Mouse (Mus musculus): ENCODE data around the gene Git2. TPM values are rescaled to one million over a fixed set of nuclear protein-coding genes. Genes with fewer than 3 reads are reported as not detected.

Git2 gene
- total and polyA plus RNA-seq, 2 experiments from 2014 or later, result 33.8 to 41.8 TPM

GRCm38 (mm10) chr5:114730129-114730528 lies 45.2 kb downstream of the Git2 start:
- DNase-seq (ENCODE audit: low spot score) (no peak), ATAC-seq (ENCODE audit: low FRiP score) (no peak)
- no peak for TF ChIP-seq CTCF (IDR thresholded peaks at IDR 0.05)
- no peak overlapping the region for H3K27ac ChIP-seq (ENCODE audit: low read depth, low read length)
- peaks cover 65% of the 10 kb centered on the region for H3K36me3 ChIP-seq (ENCODE audit: insufficient read depth, low read length)
- no peak overlapping the region for H3K4me3 ChIP-seq (ENCODE audit: low read depth, low read length)
- no peaks in the 10 kb centered on the region for H3K4me1 ChIP-seq (ENCODE audit: insufficient read depth, low read length)
- H3K9ac ChIP-seq (replicated peaks; ENCODE audit: low read length, poor library complexity, severe bottlenecking), result no peak overlapping the region
- 76% methylated on average over 10 of the region's 10 CpGs for WGBS
- H3K27me3 ChIP-seq (ENCODE audit: insufficient read depth, low read length), result no peaks in the 10 kb centered on the region
- no peaks in the 10 kb centered on the region for H3K9me3 ChIP-seq (ENCODE audit: low read length)
- H3K4me2 ChIP-seq (ENCODE audit: low read depth, low read length, poor library complexity, severe bottlenecking), result no peak overlapping the region

- Histone ChIP-seq H3K4me2 (ENCODE audit: low read depth, low read length, poor library complexity, severe bottlenecking) (no peak overlapping the region), H3K9me3 (ENCODE audit: low read length) (0 out of 2 replicates have a peak, but pooled peaks cover 2% of the 10 kb centered on the region), H3K9ac (replicated peaks; ENCODE audit: low read length, poor library complexity, severe bottlenecking) (no peak overlapping the region), H3K4me3 (ENCODE audit: low read depth, low read length) (no peak overlapping the region), H3K4me1 (ENCODE audit: insufficient read depth, low read length) (no peaks in the 10 kb centered on the region), H3K27ac (ENCODE audit: low read depth, low read length) (no peak overlapping the region), H3K27me3 (ENCODE audit: insufficient read depth, low read length) (no peaks in the 10 kb centered on the region), H3K36me3 (ENCODE audit: insufficient read depth, low read length) (peaks cover 55% of the 10 kb centered on the region)
- WGBS, result 83% methylated on average over 10 of the region's 10 CpGs
- ATAC-seq (ENCODE audit: low FRiP score), result no peak
- no peak for DNase-seq (ENCODE audit: low spot score)
- TF ChIP-seq CTCF (IDR thresholded peaks at IDR 0.05), result no peak
These were observed 47.2 kb downstream of the Git2 start for GRCm38 (mm10) chr5:114728160-114728559.

- H3K4me1 ChIP-seq (ENCODE audit: insufficient read depth, low read length), result no peaks in the 10 kb centered on the region
- WGBS, result 95% methylated on average over 13 of the region's 13 CpGs
- H3K4me3 ChIP-seq (ENCODE audit: low read depth, low read length), result no peak overlapping the region
- no peaks in the 10 kb centered on the region for H3K27me3 ChIP-seq (ENCODE audit: insufficient read depth, low read length)
- TF ChIP-seq CTCF (IDR thresholded peaks at IDR 0.05), result no peak
- ATAC-seq (ENCODE audit: low FRiP score) (no peak), DNase-seq (ENCODE audit: low spot score) (no peak)
- H3K36me3 ChIP-seq (ENCODE audit: insufficient read depth, low read length), result peaks cover 52% of the 10 kb centered on the region
- no peak overlapping the region for H3K27ac ChIP-seq (ENCODE audit: low read depth, low read length)
- H3K4me2 ChIP-seq (ENCODE audit: low read depth, low read length, poor library complexity, severe bottlenecking), result no peak overlapping the region
- 0 out of 2 replicates have a peak, but pooled peaks cover 2% of the 10 kb centered on the region for H3K9me3 ChIP-seq (ENCODE audit: low read length)
- no peak overlapping the region for H3K9ac ChIP-seq (replicated peaks; ENCODE audit: low read length, poor library complexity, severe bottlenecking)
These were observed 52.5 kb downstream of the Git2 start for GRCm38 (mm10) chr5:114722846-114723245.

GRCm38 (mm10) chr5:114721969-114722368 lies 53.3 kb downstream of the Git2 start:
- H3K4me2 ChIP-seq (ENCODE audit: low read depth, low read length, poor library complexity, severe bottlenecking), result no peak overlapping the region
- WGBS, result 92% methylated on average over 10 of the region's 10 CpGs
- DNase-seq (ENCODE audit: low spot score), result no peak
- no peak overlapping the region for H3K4me3 ChIP-seq (ENCODE audit: low read depth, low read length)
- H3K9me3 ChIP-seq (ENCODE audit: low read length), result 0 out of 2 replicates have a peak, but pooled peaks cover 2% of the 10 kb centered on the region
- no peaks in the 10 kb centered on the region for H3K27me3 ChIP-seq (ENCODE audit: insufficient read depth, low read length)
- H3K9ac ChIP-seq (replicated peaks; ENCODE audit: low read length, poor library complexity, severe bottlenecking), result no peak overlapping the region
- no peaks in the 10 kb centered on the region for H3K4me1 ChIP-seq (ENCODE audit: insufficient read depth, low read length)
- ATAC-seq (ENCODE audit: low FRiP score), result no peak
- peaks cover 57% of the 10 kb centered on the region for H3K36me3 ChIP-seq (ENCODE audit: insufficient read depth, low read length)
- H3K27ac ChIP-seq (ENCODE audit: low read depth, low read length), result no peak overlapping the region
- TF ChIP-seq CTCF (IDR thresholded peaks at IDR 0.05), result no peak

GRCm38 (mm10) chr5:114720784-114721183 lies 54.5 kb downstream of the Git2 start:
- no peak overlapping the region for H3K4me3 ChIP-seq (ENCODE audit: low read depth, low read length)
- H3K36me3 ChIP-seq (ENCODE audit: insufficient read depth, low read length), result peaks cover 63% of the 10 kb centered on the region
- H3K27me3 ChIP-seq (ENCODE audit: insufficient read depth, low read length), result no peaks in the 10 kb centered on the region
- DNase-seq (ENCODE audit: low spot score), result no peak
- 0 out of 2 replicates have a peak, but pooled peaks cover 2% of the 10 kb centered on the region for H3K9me3 ChIP-seq (ENCODE audit: low read length)
- 90% methylated on average over 11 of the region's 11 CpGs for WGBS
- TF ChIP-seq CTCF (IDR thresholded peaks at IDR 0.05), result no peak
- no peak overlapping the region for H3K27ac ChIP-seq (ENCODE audit: low read depth, low read length)
- H3K9ac ChIP-seq (replicated peaks; ENCODE audit: low read length, poor library complexity, severe bottlenecking), result no peak overlapping the region
- H3K4me1 ChIP-seq (ENCODE audit: insufficient read depth, low read length), result no peaks in the 10 kb centered on the region
- H3K4me2 ChIP-seq (ENCODE audit: low read depth, low read length, poor library complexity, severe bottlenecking), result no peak overlapping the region
- no peak for ATAC-seq (ENCODE audit: low FRiP score)

- H3K9me3 ChIP-seq (ENCODE audit: low read length), result 0 out of 2 replicates have a peak, but pooled peaks cover 2% of the 10 kb centered on the region
- no peak overlapping the region for H3K4me3 ChIP-seq (ENCODE audit: low read depth, low read length)
- TF ChIP-seq CTCF (IDR thresholded peaks at IDR 0.05), result no peak
- DNase-seq (ENCODE audit: low spot score) (no peak), ATAC-seq (ENCODE audit: low FRiP score) (no peak)
- H3K27ac ChIP-seq (ENCODE audit: low read depth, low read length), result no peak overlapping the region
- no peaks in the 10 kb centered on the region for H3K4me1 ChIP-seq (ENCODE audit: insufficient read depth, low read length)
- no peaks in the 10 kb centered on the region for H3K27me3 ChIP-seq (ENCODE audit: insufficient read depth, low read length)
- no peak overlapping the region for H3K4me2 ChIP-seq (ENCODE audit: low read depth, low read length, poor library complexity, severe bottlenecking)
- WGBS, result 97% methylated on average over 6 of the region's 6 CpGs
- H3K36me3 ChIP-seq (ENCODE audit: insufficient read depth, low read length), result peaks cover 70% of the 10 kb centered on the region
- H3K9ac ChIP-seq (replicated peaks; ENCODE audit: low read length, poor library complexity, severe bottlenecking), result no peak overlapping the region
These were observed 55.4 kb downstream of the Git2 start for GRCm38 (mm10) chr5:114719928-114720270.

Data from midbrain, postnatal 0 days (tissue).